Mouse (Mus musculus): Measurements from ENCODE around the gene Arhgef40. TPM values are rescaled to one million over a fixed set of nuclear protein-coding genes. Genes with fewer than 3 reads are reported as not detected.
"Not testable (repeated sequence)": the region's sequence is repeated elsewhere in the genome, so short reads cannot be mapped to it uniquely, and the experiment has no call there.

Gene Arhgef40
- polyA plus RNA-seq, 1 experiment from 2014 or later, result 68.8 TPM

GRCm38 (mm10) chr14:52021138-52021529, 36.6 kb downstream of the Arhgef40 start:
- ATAC-seq (ENCODE audit: low FRiP score) (no peak), DNase-seq (ENCODE audit: low spot score) (no peak)
- no peaks in the 10 kb centered on the region for H3K9me3 ChIP-seq (ENCODE audit: control insufficient read depth, low read length)
- no peaks in the 10 kb centered on the region for H3K27me3 ChIP-seq (ENCODE audit: control insufficient read depth, insufficient read depth, low read length)
- peak overlapping the region; percentile 75 for H3K4me3 ChIP-seq (replicated peaks; ENCODE audit: low read length)
- 56% methylated on average over 4 of the region's 4 CpGs for WGBS
- peaks cover 36% of the 10 kb centered on the region for H3K4me1 ChIP-seq (replicated peaks; ENCODE audit: control insufficient read depth, insufficient read depth, low read length)
- peak overlapping the region; percentile 96 for H3K9ac ChIP-seq
- H3K4me2 ChIP-seq (replicated peaks), result peak overlapping the region; percentile 70
- no peaks in the 10 kb centered on the region for H3K36me3 ChIP-seq (replicated peaks; ENCODE audit: control insufficient read depth, insufficient read depth)
- H3K27ac ChIP-seq, result peak overlapping the region; percentile 99

- H3K9ac ChIP-seq, result 0 out of 2 replicates have a peak overlapping the region, but pooled peaks have one; percentile 96
- 90% methylated on average over 8 of the region's 8 CpGs for WGBS
- H3K27ac ChIP-seq, result no peak overlapping the region
- DNase-seq (ENCODE audit: low spot score), result no peak
- no peaks in the 10 kb centered on the region for H3K27me3 ChIP-seq (ENCODE audit: control insufficient read depth, insufficient read depth, low read length)
- no peak overlapping the region for H3K4me2 ChIP-seq (replicated peaks)
- H3K4me3 ChIP-seq (replicated peaks; ENCODE audit: low read length), result no peak overlapping the region
- no peaks in the 10 kb centered on the region for H3K9me3 ChIP-seq (ENCODE audit: control insufficient read depth, low read length)
- ATAC-seq (ENCODE audit: low FRiP score), result no peak
- no peaks in the 10 kb centered on the region for H3K36me3 ChIP-seq (replicated peaks; ENCODE audit: control insufficient read depth, insufficient read depth)
- peaks cover 30% of the 10 kb centered on the region for H3K4me1 ChIP-seq (replicated peaks; ENCODE audit: control insufficient read depth, insufficient read depth, low read length)
These were observed 37.2 kb downstream of the Arhgef40 start for GRCm38 (mm10) chr14:52021568-52022212.

GRCm38 (mm10) chr14:52022244-52022708, 37.8 kb downstream of the Arhgef40 start:
- WGBS, result 59% methylated on average over 3 of the region's 3 CpGs
- DNase-seq (ENCODE audit: low spot score) (no peak), ATAC-seq (ENCODE audit: low FRiP score) (no peak)
- H3K27me3 ChIP-seq (ENCODE audit: control insufficient read depth, insufficient read depth, low read length), result no peaks in the 10 kb centered on the region
- peak overlapping the region; percentile 50 for H3K4me2 ChIP-seq (replicated peaks)
- peak overlapping the region; percentile 51; the same call in 1 of the 2 replicates for H3K27ac ChIP-seq
- peaks cover 29% of the 10 kb centered on the region for H3K4me1 ChIP-seq (replicated peaks; ENCODE audit: control insufficient read depth, insufficient read depth, low read length)
- no peak overlapping the region for H3K9ac ChIP-seq
- H3K36me3 ChIP-seq (replicated peaks; ENCODE audit: control insufficient read depth, insufficient read depth), result no peaks in the 10 kb centered on the region
- no peak overlapping the region for H3K4me3 ChIP-seq (replicated peaks; ENCODE audit: low read length)
- no peaks in the 10 kb centered on the region for H3K9me3 ChIP-seq (ENCODE audit: control insufficient read depth, low read length)

GRCm38 (mm10) chr14:52022709-52023459, 38.4 kb downstream of the Arhgef40 start:
- peak overlapping the region; percentile 50 for H3K4me2 ChIP-seq (replicated peaks)
- 4% methylated on average over 23 of the region's 23 CpGs for WGBS
- H3K4me3 ChIP-seq (replicated peaks; ENCODE audit: low read length), result peak overlapping the region; percentile 12
- ATAC-seq (ENCODE audit: low FRiP score) (0 out of 2 replicates have a peak, but pooled peaks have one; percentile 9), DNase-seq (ENCODE audit: low spot score) (peak; percentile 88)
- H3K4me1 ChIP-seq (replicated peaks; ENCODE audit: control insufficient read depth, insufficient read depth, low read length), result peaks cover 29% of the 10 kb centered on the region
- peak overlapping the region; percentile 44 for H3K9ac ChIP-seq
- H3K9me3 ChIP-seq (ENCODE audit: control insufficient read depth, low read length), result no peaks in the 10 kb centered on the region
- H3K27me3 ChIP-seq (ENCODE audit: control insufficient read depth, insufficient read depth, low read length), result no peaks in the 10 kb centered on the region
- H3K36me3 ChIP-seq (replicated peaks; ENCODE audit: control insufficient read depth, insufficient read depth), result no peaks in the 10 kb centered on the region
- peak overlapping the region; percentile 57 for H3K27ac ChIP-seq

- Histone ChIP-seq H3K4me2 (replicated peaks) (no peak overlapping the region), H3K9ac (no peak overlapping the region), H3K36me3 (replicated peaks; ENCODE audit: control insufficient read depth, insufficient read depth) (no peaks in the 10 kb centered on the region), H3K27ac (no peak overlapping the region), H3K9me3 (ENCODE audit: control insufficient read depth, low read length) (no peaks in the 10 kb centered on the region), H3K27me3 (ENCODE audit: control insufficient read depth, insufficient read depth, low read length) (no peaks in the 10 kb centered on the region), H3K4me1 (replicated peaks; ENCODE audit: control insufficient read depth, insufficient read depth, low read length) (peaks cover 21% of the 10 kb centered on the region), H3K4me3 (replicated peaks; ENCODE audit: low read length) (no peak overlapping the region)
- DNase-seq (ENCODE audit: low spot score) (no peak), ATAC-seq (ENCODE audit: low FRiP score) (no peak)
- 89% methylated on average over 2 of the region's 2 CpGs for WGBS
These were observed 39.6 kb downstream of the Arhgef40 start for GRCm38 (mm10) chr14:52024133-52024532.

- ATAC-seq (ENCODE audit: low FRiP score) (no peak), DNase-seq (ENCODE audit: low spot score) (no peak)
- Histone ChIP-seq H3K4me2 (replicated peaks) (no peak overlapping the region), H3K36me3 (replicated peaks; ENCODE audit: control insufficient read depth, insufficient read depth) (no peaks in the 10 kb centered on the region), H3K4me3 (replicated peaks; ENCODE audit: low read length) (no peak overlapping the region), H3K27me3 (ENCODE audit: control insufficient read depth, insufficient read depth, low read length) (no peaks in the 10 kb centered on the region), H3K9me3 (ENCODE audit: control insufficient read depth, low read length) (no peaks in the 10 kb centered on the region), H3K9ac (no peak overlapping the region), H3K27ac (no peak overlapping the region), H3K4me1 (replicated peaks; ENCODE audit: control insufficient read depth, insufficient read depth, low read length) (peaks cover 14% of the 10 kb centered on the region)
- WGBS, result 93% methylated on average over 4 of the region's 4 CpGs
These were observed 41.8 kb downstream of the Arhgef40 start for GRCm38 (mm10) chr14:52026342-52026741.

GRCm38 (mm10) chr14:52035926-52036325, 51.4 kb downstream of the Arhgef40 start:
- WGBS, result 87% methylated on average over 6 of the region's 6 CpGs
- no peaks in the 10 kb centered on the region for H3K4me1 ChIP-seq (replicated peaks; ENCODE audit: control insufficient read depth, insufficient read depth, low read length)
- no peak for DNase-seq (ENCODE audit: low spot score)
- no peak overlapping the region for H3K4me3 ChIP-seq (replicated peaks; ENCODE audit: low read length)
- H3K4me2 ChIP-seq (replicated peaks), result no peak overlapping the region
- no peaks in the 10 kb centered on the region for H3K27me3 ChIP-seq (ENCODE audit: control insufficient read depth, insufficient read depth, low read length)
- no peak overlapping the region for H3K9ac ChIP-seq
- H3K9me3 ChIP-seq (ENCODE audit: control insufficient read depth, low read length), result no peaks in the 10 kb centered on the region
- no peak for ATAC-seq (ENCODE audit: low FRiP score)
- no peak overlapping the region for H3K27ac ChIP-seq
- H3K36me3 ChIP-seq (replicated peaks; ENCODE audit: control insufficient read depth, insufficient read depth), result no peaks in the 10 kb centered on the region

- 88% methylated on average over 5 of the region's 5 CpGs for WGBS
These were observed 54.8 kb downstream of the Arhgef40 start for GRCm38 (mm10) chr14:52039332-52039731.

GRCm38 (mm10) chr14:52042359-52042758, 57.8 kb downstream of the Arhgef40 start, which contains the start of gene Olfr221:
Gene Olfr221, minus strand, starts transcription at chr14:52042459.
- H3K27me3 ChIP-seq (ENCODE audit: control insufficient read depth, insufficient read depth, low read length); H3K4me2 ChIP-seq (replicated peaks); H3K27ac ChIP-seq; H3K9me3 ChIP-seq (ENCODE audit: control insufficient read depth, low read length); ATAC-seq (ENCODE audit: low FRiP score); H3K36me3 ChIP-seq (replicated peaks; ENCODE audit: control insufficient read depth, insufficient read depth); H3K4me3 ChIP-seq (replicated peaks; ENCODE audit: low read length); H3K4me1 ChIP-seq (replicated peaks; ENCODE audit: control insufficient read depth, insufficient read depth, low read length); DNase-seq (ENCODE audit: low spot score); H3K9ac ChIP-seq: not testable (repeated sequence)
- 65% methylated on average over 3 of the region's 3 CpGs for WGBS

More at GRCm38 (mm10) chr14:52039332-52039731, 54.8 kb downstream of the Arhgef40 start:
- Histone ChIP-seq H3K27me3 (ENCODE audit: control insufficient read depth, insufficient read depth, low read length) (no peaks in the 10 kb centered on the region), H3K4me2 (replicated peaks) (no peak overlapping the region), H3K36me3 (replicated peaks; ENCODE audit: control insufficient read depth, insufficient read depth) (no peaks in the 10 kb centered on the region), H3K4me1 (replicated peaks; ENCODE audit: control insufficient read depth, insufficient read depth, low read length) (no peaks in the 10 kb centered on the region), H3K9me3 (ENCODE audit: control insufficient read depth, low read length) (no peaks in the 10 kb centered on the region), H3K4me3 (replicated peaks; ENCODE audit: low read length) (no peak overlapping the region), H3K9ac (no peak overlapping the region), H3K27ac (no peak overlapping the region)
- no peak for ATAC-seq (ENCODE audit: low FRiP score)
- no peak for DNase-seq (ENCODE audit: low spot score)

Measured in hindbrain, embryonic 14.5 days (tissue).